Mouse (Mus musculus): ENCODE measurements around the gene Tbc1d22b.

DNA sequence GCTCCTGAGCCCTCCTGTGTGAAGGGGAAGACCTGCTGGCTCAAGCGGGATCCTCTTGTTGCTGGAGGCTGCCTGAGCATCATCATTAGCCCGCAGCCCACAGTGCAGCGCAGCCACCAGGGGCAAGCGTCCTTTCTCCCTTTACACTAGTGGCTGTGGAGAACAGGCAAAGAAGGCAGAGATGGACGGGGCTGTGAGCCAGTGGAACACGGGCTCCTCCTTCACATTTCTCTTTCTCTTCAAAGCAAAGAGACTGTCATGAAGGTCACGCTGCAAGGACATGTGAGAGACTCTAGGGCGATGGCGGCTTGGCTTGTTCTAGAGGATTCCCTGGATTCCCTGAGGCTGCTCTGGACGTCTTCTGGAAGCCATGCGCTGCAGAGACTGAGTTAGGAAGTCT lies 91.4 kb downstream of the Tbc1d22b start:
- TF ChIP-seq CTCF (IDR thresholded peaks at IDR 0.05; ENCODE audit: borderline replicate concordance, control insufficient read depth, extremely low read depth, insufficient read depth, low read length, poor library complexity) = no peak
- TF ChIP-seq POLR2A (IDR thresholded peaks at IDR 0.05; ENCODE audit: control insufficient read depth, extremely low read depth, insufficient read depth, low read length, poor library complexity) = no peak

Measured in thymus, adult 2 months (tissue).